Comparison of ENCODE assay signal across 9 mouse cellular contexts in genomic region chr4:134793213-134793956, GRCm38 (mm10). TPM values are rescaled to one million over a fixed set of nuclear protein-coding genes. Genes with fewer than 3 reads are reported as not detected.
DNase-seq lines count a peak whose midpoint lies in the region; ATAC-seq and TF ChIP-seq lines count a peak whose summit lies in the region.
"Had no signal": no experiment of that assay in that cellular context is flagged by ENCODE, and none has a peak within 500 bp of the region (broad histone marks: within the 10 kb centered on the region; RNA-seq: fewer than 3 reads in every experiment).

No protein-coding gene starts in this region.

- H3K27me3 ChIP-seq in intestine, embryonic 14.5 days (replicated peaks; ENCODE audit: control insufficient read depth, insufficient read depth, low read length): no peaks in the 10 kb centered on the region
- H3K27me3 ChIP-seq in intestine, embryonic 15.5 days (replicated peaks): no peaks in the 10 kb centered on the region
- no peaks in the 10 kb centered on the region for H3K27me3 ChIP-seq in neural tube, embryonic 11.5 days (ENCODE audit: control insufficient read depth, insufficient read depth, low read length)
- H3K27me3 ChIP-seq: midbrain, embryonic 12.5 days had no signal

- in situ Hi-C loops in ES-E14 (cut with MboI; ENCODE audit: low sequenced_read_pairs in 2 of 2, unreplicated experiment in 2 of 2): loop anchor here in 1 of 2 experiments (10.0 kb wide), 1 partner anchor 249 kb away; no protein-coding TSS in a partner anchor

- no peak for ATAC-seq in intestine, embryonic 14.5 days (replicated peaks; ENCODE audit: low FRiP score, low TSS enrichment, low read depth)
- no peak for ATAC-seq in intestine, embryonic 15.5 days
- no peak for ATAC-seq in neural tube, embryonic 11.5 days (ENCODE audit: insufficient read depth, low FRiP score, low TSS enrichment)

- H3K9ac ChIP-seq in intestine, embryonic 14.5 days (ENCODE audit: low read length): no peak overlapping the region
- H3K9ac ChIP-seq in intestine, embryonic 15.5 days: no peak overlapping the region
- no peak overlapping the region for H3K9ac ChIP-seq in ES-E14 (ENCODE audit: insufficient read depth, low read depth, low read length, poor library complexity, severe bottlenecking)
- no peak overlapping the region for H3K9ac ChIP-seq in neural tube, embryonic 11.5 days (ENCODE audit: low read length)
- H3K9ac ChIP-seq: midbrain, embryonic 12.5 days had no signal

- DNase-seq in intestine, embryonic 14.5 days (ENCODE audit: low spot score): peak; percentile 80
- DNase-seq in B cell, adult 2 months: peak; percentile 79
- peak; percentile 54 for DNase-seq in ES-E14 (ENCODE audit: low read depth, low spot score)
- peak; percentile 53 for DNase-seq in cerebellum, adult 9-11 months
- peak; percentile 71 for DNase-seq in kidney, postnatal 14 days
- DNase-seq in neural tube, embryonic 11.5 days (ENCODE audit: low spot score): peak; percentile 47
- DNase-seq in ovary, adult 18-20 months (ENCODE audit: low spot score): no peak

- H3K27ac ChIP-seq in intestine, embryonic 14.5 days (ENCODE audit: low read depth): no peak overlapping the region
- H3K27ac ChIP-seq in intestine, embryonic 15.5 days: no peak overlapping the region
- H3K27ac ChIP-seq in ES-E14 (ENCODE audit: insufficient read depth, low read depth, low read length, poor library complexity, severe bottlenecking): no peak overlapping the region
- no peak overlapping the region for H3K27ac ChIP-seq in neural tube, embryonic 11.5 days (ENCODE audit: low read depth, low read length)
- H3K27ac ChIP-seq: midbrain, embryonic 12.5 days had no signal

- H3K36me3 ChIP-seq in intestine, embryonic 14.5 days (ENCODE audit: control insufficient read depth, insufficient read depth, low read length): no peaks in the 10 kb centered on the region
- H3K36me3 ChIP-seq in intestine, embryonic 15.5 days: no peaks in the 10 kb centered on the region
- H3K36me3 ChIP-seq in ES-E14 (ENCODE audit: control insufficient read depth, insufficient read depth, low read length, poor library complexity, severe bottlenecking): no peaks in the 10 kb centered on the region
- no peaks in the 10 kb centered on the region for H3K36me3 ChIP-seq in neural tube, embryonic 11.5 days (ENCODE audit: control insufficient read depth, insufficient read depth, low read length)
- H3K36me3 ChIP-seq: midbrain, embryonic 12.5 days had no signal

- WGBS in intestine, embryonic 14.5 days: 48% methylated on average over 10 of the region's 10 CpGs
- 46% methylated on average over 10 of the region's 10 CpGs for WGBS in intestine, embryonic 15.5 days
- WGBS in neural tube, embryonic 11.5 days: 49% methylated on average over 10 of the region's 10 CpGs

- no peak overlapping the region for H3K4me2 ChIP-seq in intestine, embryonic 14.5 days (ENCODE audit: low read length)
- H3K4me2 ChIP-seq in intestine, embryonic 15.5 days (replicated peaks): no peak overlapping the region
- no peak overlapping the region for H3K4me2 ChIP-seq in neural tube, embryonic 11.5 days (ENCODE audit: low read depth)
- H3K4me2 ChIP-seq: midbrain, embryonic 12.5 days had no signal

- peaks cover 6% of the 10 kb centered on the region; the same call in 1 of the 2 replicates for H3K4me1 ChIP-seq in intestine, embryonic 14.5 days (replicated peaks; ENCODE audit: control insufficient read depth, insufficient read depth, low read length)
- H3K4me1 ChIP-seq in intestine, embryonic 15.5 days (replicated peaks): no peaks in the 10 kb centered on the region
- peaks cover 0 to 4% of the 10 kb centered on the region in 2 experiments; a peak in 1 of 4 replicates for H3K4me1 ChIP-seq in ES-E14 (ENCODE audit: control insufficient read depth in 2 of 2, insufficient read depth in 2 of 2, low read length in 2 of 2, poor library complexity in 1 of 2)
- H3K4me1 ChIP-seq in neural tube, embryonic 11.5 days (ENCODE audit: control insufficient read depth, insufficient read depth, low read length): no peaks in the 10 kb centered on the region
- H3K4me1 ChIP-seq: midbrain, embryonic 12.5 days had no signal

- H3K4me3 ChIP-seq in intestine, embryonic 14.5 days (ENCODE audit: low read depth, low read length): no peak overlapping the region
- H3K4me3 ChIP-seq in intestine, embryonic 15.5 days (replicated peaks): no peak overlapping the region
- no peak overlapping the region for H3K4me3 ChIP-seq in ES-E14 (ENCODE audit: insufficient read depth in 1 of 2, low read depth in 1 of 2, low read length in 2 of 2, poor library complexity in 1 of 2, severe bottlenecking in 1 of 2)
- no peak overlapping the region for H3K4me3 ChIP-seq in neural tube, embryonic 11.5 days (ENCODE audit: low read depth, low read length)
- H3K4me3 ChIP-seq: midbrain, embryonic 12.5 days had no signal

- no peaks in the 10 kb centered on the region for H3K9me3 ChIP-seq in intestine, embryonic 14.5 days (ENCODE audit: control insufficient read depth, low read length)
- no peaks in the 10 kb centered on the region for H3K9me3 ChIP-seq in intestine, embryonic 15.5 days
- H3K9me3 ChIP-seq in ES-E14 (ENCODE audit: control insufficient read depth, insufficient read depth, low read depth, low read length): no peaks in the 10 kb centered on the region
- H3K9me3 ChIP-seq in neural tube, embryonic 11.5 days (ENCODE audit: control insufficient read depth, low read length): no peaks in the 10 kb centered on the region
- H3K9me3 ChIP-seq: midbrain, embryonic 12.5 days had no signal

TF ChIP-seq in ES-E14, 5 proteins besides CTCF, POLR2A, EP300 and RAD21:
- TF ChIP-seq ZNF384 (IDR thresholded peaks at IDR 0.05; ENCODE audit: low read depth, low read length) (no peak), ZC3H11A (IDR thresholded peaks at IDR 0.05; ENCODE audit: borderline replicate concordance, low read depth, low read length) (no peak), MAFK (IDR thresholded peaks at IDR 0.05; ENCODE audit: insufficient read depth, low read depth, low read length) (no peak), CHD2 (IDR thresholded peaks at IDR 0.05; ENCODE audit: low read depth, low read length) (no peak), HCFC1 (IDR thresholded peaks at IDR 0.05; ENCODE audit: borderline replicate concordance, insufficient read depth, low read length) (no peak)

RNA-seq across cellular contexts. Expression of gene Ldlrap1, which starts 25.6 kb away (rescaled TPM):
- 15.0 and 16.6 TPM in 2 replicates for polyA plus RNA-seq in intestine, embryonic 14.5 days (2014; fragmentation: Nextera tagmentation; extraction: Ambion mirVana)
- 15.9 and 18.6 TPM in 2 replicates for polyA plus RNA-seq in intestine, embryonic 15.5 days (2015; fragmentation: Nextera tagmentation; extraction: Ambion mirVana)
- total RNA-seq in ES-E14 (2012; rRNA removed): 15.0 and 16.6 TPM in 2 replicates
- polyA plus RNA-seq in neural tube, embryonic 11.5 days (2014; fragmentation: Nextera tagmentation; extraction: Ambion mirVana): 7.4 and 9.1 TPM in 2 replicates

RNA-seq across cellular contexts. Expression of gene Maco1, which starts 59.8 kb away (rescaled TPM):
- polyA plus RNA-seq in intestine, embryonic 14.5 days (2014; fragmentation: Nextera tagmentation; extraction: Ambion mirVana): 34.2 and 35.8 TPM in 2 replicates
- 28.6 and 31.2 TPM in 2 replicates for polyA plus RNA-seq in intestine, embryonic 15.5 days (2015; fragmentation: Nextera tagmentation; extraction: Ambion mirVana)
- total RNA-seq in ES-E14 (2012; rRNA removed): 56.1 and 91.6 TPM in 2 replicates
- polyA plus RNA-seq in neural tube, embryonic 11.5 days (2014; fragmentation: Nextera tagmentation; extraction: Ambion mirVana): 47.2 and 49.3 TPM in 2 replicates
